Mouse (Mus musculus) ovary, adult 2 months (tissue): ENCODE measurements around the gene Gm813. TPM values are rescaled to one million over a fixed set of nuclear protein-coding genes. Genes with fewer than 3 reads are reported as not detected.

Experiments
- polyA plus RNA-seq: library from polyadenylated mRNA; depleted of rRNA; stranded (reverse); fragments of >200 nt; gene quantifications from 2 replicates; pipeline ENCODE4 v1.2.3, GENCODE M21; 2012; rRNA removed

Gene Gm813
- 1.5 and 1.7 TPM in 2 replicates for polyA plus RNA-seq

DNA sequence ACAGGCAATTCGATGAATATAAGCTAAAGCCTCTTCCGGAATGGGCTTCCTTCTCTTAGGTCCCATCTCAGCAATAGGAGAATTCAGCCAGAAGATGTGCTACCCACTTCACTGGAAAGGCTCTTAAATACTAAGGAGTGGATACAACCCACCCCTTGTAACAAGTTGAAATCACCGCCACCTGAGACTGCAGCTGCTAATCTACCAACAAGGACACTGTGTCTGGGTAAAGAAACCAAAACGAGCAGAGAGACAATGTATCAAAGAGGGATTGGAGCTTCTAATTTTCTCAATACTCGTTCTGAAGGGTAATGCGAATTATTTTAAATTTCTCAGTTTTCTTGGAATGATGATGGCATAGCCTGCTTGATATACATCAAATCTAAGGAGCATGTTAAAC, at the start of gene Gm813:
TSS of gene Gm813 (minus strand) at position 101 of the 400 bp plus-strand sequence.

DNA sequence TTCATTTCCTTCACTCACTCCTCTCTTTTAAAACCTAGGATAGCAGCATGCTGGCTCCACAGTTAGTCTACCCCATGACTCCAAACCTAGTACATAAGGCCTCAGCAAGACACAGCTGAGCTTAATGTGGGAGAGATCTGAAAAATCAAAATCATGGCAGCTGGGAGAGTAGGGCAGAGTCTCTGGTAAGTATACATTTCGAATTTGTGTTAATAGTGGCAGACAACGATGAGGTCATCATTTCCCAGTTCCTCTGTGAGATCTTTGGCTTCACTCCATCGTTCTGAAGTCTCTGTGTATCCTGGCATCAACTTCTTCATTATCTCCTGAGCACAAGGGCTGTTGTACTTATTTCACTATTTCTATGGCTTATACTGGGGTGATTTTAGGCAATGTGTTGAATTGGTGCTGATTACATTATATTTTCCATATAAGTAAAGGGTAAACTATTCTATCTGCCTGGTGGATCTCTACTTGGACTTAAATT, 22.0 kb upstream of the Gm813 start, which contains the start of gene E330017A01Rik:
TSS of gene E330017A01Rik (minus strand) at position 51 of the 487 bp plus-strand sequence.

Other genes with a start within 250 kb of the Gm813 start
- gene Dcbld2, start 208.5 kb downstream of the Gm813 start, polyA plus RNA-seq: 17.4 and 20.8 TPM in 2 replicates
- 14.5 and 16.7 TPM in 2 replicates for gene St3gal6, start 92.7 kb downstream of the Gm813 start, polyA plus RNA-seq
- gene E330017A01Rik, start 21.8 kb upstream of the Gm813 start, polyA plus RNA-seq: 0.47 and 0.83 TPM in 2 replicates
- gene Cpox, start 53.3 kb upstream of the Gm813 start, polyA plus RNA-seq: 19.2 and 27.5 TPM in 2 replicates
- not detected in 2 replicates for gene Gpr15, start 102.1 kb upstream of the Gm813 start, polyA plus RNA-seq
- 71.2 and 80.6 TPM in 2 replicates for gene Cldnd1, start 110.9 kb upstream of the Gm813 start, polyA plus RNA-seq
- not detected in 2 replicates for gene Olfr172, start 146.2 kb upstream of the Gm813 start, polyA plus RNA-seq
- not detected in 2 replicates for gene Olfr173, start 183.3 kb upstream of the Gm813 start, polyA plus RNA-seq
- gene Olfr175-ps1, start 209.8 kb upstream of the Gm813 start, polyA plus RNA-seq: not detected in 2 replicates